Mouse (Mus musculus): ENCODE measurements at regions not wholly inside any gene's neighbourhood (a gene's known extent, or its start where the extent isn't known, plus 50 kb on each side); places are given as distances from the start of the nearest gene placed in this dataset.
"Not testable (repeated sequence)": the region's sequence is repeated elsewhere in the genome, so short reads cannot be mapped to it uniquely, and the experiment has no call there.

DNA sequence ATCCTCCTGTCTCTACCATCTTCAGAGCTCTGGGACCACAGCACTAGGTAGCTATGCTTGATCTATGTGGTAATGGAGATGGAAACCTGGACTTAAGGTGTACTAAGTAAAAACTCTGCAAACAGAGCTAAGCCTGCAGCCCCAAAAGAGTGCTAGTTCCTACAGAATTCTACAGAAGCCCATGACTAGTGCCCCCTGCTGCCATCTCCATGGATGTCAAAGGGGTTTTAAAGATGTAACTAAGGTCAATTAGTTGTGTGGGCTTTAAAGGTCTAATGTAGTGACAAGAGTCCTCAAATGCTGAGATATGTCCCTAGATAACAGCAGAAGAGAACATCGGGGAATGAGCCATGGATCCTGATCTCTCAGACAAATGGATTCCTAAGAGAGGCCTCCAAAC is 212.1 kb downstream of the Trib2 start:
- ATAC-seq (replicated peaks in 1 of 2; ENCODE audit: insufficient read depth in 1 of 2, low FRiP score in 2 of 2, low TSS enrichment in 1 of 2, low read depth in 1 of 2, poor library complexity in 2 of 2, severe bottlenecking in 2 of 2) = no peak

DNA sequence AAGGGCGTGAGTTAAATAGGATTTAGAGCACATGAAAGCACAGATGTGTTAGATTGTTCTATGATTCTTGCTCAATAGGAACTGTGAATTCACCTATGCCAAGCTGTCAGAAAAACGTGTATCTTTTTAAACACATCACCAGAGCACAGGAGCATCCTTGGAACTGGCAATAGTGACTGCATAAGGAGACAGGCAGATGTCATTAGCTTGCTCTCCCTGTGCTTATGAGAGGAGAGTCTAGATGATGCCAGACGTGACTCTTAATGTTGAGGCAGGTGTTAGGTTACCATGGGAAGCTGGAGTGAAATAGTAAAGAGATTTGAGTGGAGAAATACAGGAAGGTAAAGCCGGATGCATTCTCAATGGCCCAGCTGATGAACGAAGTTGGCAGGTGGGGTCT is 212.8 kb downstream of the Trib2 start:
- no peak for ATAC-seq (replicated peaks in 1 of 2; ENCODE audit: insufficient read depth in 1 of 2, low FRiP score in 2 of 2, low TSS enrichment in 1 of 2, low read depth in 1 of 2, poor library complexity in 2 of 2, severe bottlenecking in 2 of 2)

DNA sequence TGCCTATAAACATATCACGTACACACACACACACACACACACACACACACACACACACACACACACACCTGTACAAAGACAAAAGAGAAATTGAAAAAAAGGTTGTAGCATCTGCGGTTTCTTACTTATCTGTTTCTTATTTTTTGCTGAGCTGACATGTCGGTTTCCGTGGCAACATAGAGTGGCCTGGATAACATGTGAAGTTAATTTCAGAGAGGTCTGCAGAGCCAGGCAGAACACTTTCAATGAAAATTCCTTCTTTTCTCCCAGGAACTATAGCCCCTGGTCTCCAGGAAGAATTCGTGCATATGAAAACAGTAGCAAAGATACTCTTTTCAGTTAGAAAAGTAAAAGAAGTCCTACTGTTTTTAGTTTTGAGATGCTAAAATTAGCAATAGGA is 213.4 kb downstream of the Trib2 start:
- ATAC-seq (replicated peaks in 1 of 2; ENCODE audit: insufficient read depth in 1 of 2, low FRiP score in 2 of 2, low TSS enrichment in 1 of 2, low read depth in 1 of 2, poor library complexity in 2 of 2, severe bottlenecking in 2 of 2) = no peak

DNA sequence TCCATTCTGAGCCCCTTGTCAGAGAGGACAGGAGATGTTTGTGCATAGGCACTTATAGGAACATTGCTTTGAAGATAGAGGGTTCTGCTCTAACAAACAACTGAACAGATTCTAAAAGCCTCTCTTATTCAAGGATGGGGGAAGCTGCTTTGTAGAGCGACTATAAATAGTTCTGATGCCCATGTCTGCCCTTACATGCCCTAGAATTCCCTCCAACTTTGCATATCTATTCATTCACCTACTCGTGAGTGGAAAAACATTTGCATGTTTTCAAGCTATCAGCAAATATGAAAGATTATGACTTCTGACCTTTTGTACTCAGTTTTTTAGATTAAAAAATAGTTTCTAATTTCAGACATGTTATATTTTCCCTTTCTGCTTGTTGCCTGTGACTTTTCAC is 222.0 kb downstream of the Trib2 start:
- ATAC-seq (replicated peaks in 1 of 2; ENCODE audit: insufficient read depth in 1 of 2, low FRiP score in 2 of 2, low TSS enrichment in 1 of 2, low read depth in 1 of 2, poor library complexity in 2 of 2, severe bottlenecking in 2 of 2) = no peak

DNA sequence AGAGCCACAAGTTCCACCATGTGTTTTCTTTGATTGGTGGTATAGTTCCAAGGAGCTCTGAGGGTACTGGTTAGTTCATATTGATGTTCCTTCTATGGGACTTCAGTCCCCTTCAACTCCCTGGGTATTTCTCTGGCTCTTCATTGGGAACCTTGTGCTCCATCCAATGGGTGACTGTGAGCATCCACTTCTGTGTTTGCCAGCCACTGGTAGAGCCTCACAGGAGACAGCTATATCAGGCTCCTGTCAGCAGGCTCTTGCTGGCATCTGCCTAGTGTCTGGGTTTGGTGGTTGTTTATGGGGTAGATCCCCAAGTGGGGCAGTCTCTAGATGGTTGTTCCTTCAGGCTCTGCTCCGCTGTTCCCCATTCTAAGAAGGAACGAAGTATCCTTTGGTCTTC is 228.9 kb downstream of the Trib2 start:
- not testable (repeated sequence) for ATAC-seq (replicated peaks in 1 of 2; ENCODE audit: insufficient read depth in 1 of 2, low FRiP score in 2 of 2, low TSS enrichment in 1 of 2, low read depth in 1 of 2, poor library complexity in 2 of 2, severe bottlenecking in 2 of 2)

DNA sequence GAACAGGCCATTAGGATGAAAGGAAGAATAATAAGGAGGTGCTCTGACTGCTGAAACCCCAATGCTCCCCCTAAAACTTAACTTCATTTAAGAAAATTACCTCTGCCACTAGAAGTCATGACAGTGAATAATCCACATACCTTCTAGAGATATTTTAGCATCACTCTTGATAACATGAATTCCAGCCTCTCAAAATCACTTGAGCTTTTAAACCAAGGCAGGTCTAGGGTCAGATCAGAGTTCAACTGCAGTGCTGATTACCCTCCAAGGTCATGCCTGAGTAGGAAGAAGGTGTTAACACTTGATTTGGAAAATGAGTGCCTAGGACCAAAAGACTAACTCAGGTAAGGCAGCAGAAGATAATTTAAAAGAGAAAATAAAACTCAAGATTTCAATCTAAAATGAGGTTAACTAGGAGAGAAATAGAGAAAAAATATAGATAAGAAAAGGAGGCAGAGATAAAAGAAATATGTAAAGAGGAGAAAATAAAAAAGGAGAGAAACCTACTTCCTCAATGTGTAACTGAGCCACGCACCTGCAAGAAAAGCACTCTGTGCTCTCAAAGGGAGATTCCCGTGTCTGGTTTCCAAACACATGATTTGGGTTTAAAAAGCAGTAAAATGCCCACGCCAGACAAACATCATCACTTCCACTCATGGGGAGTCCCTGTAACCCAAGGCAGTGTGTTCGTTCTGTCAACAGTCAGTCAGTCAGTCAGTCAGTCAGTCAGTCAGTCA is 229.8 kb downstream of the Trib2 start:
- no peak for ATAC-seq (replicated peaks in 1 of 2; ENCODE audit: insufficient read depth in 1 of 2, low FRiP score in 2 of 2, low TSS enrichment in 1 of 2, low read depth in 1 of 2, poor library complexity in 2 of 2, severe bottlenecking in 2 of 2)

DNA sequence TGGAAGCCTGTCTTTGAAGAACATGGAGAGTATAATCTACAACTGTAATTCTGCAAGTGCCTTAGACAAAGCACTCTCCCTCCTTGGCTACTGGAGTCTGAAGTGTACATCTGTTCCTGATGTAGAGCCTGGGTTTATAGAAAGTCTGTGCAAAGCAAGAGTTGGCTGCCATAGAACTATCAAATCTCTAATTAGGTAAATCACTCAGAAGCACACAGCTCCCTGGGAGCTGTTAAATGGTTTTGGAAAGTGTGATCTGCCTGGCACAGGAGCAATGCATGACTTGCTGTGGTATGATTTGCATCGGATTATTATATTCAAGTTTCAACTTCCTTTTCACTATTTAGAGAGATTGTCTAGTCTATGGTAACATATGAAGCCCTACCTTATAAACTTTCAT is 230.9 kb downstream of the Trib2 start:
- no peak for ATAC-seq (replicated peaks in 1 of 2; ENCODE audit: insufficient read depth in 1 of 2, low FRiP score in 2 of 2, low TSS enrichment in 1 of 2, low read depth in 1 of 2, poor library complexity in 2 of 2, severe bottlenecking in 2 of 2)

DNA sequence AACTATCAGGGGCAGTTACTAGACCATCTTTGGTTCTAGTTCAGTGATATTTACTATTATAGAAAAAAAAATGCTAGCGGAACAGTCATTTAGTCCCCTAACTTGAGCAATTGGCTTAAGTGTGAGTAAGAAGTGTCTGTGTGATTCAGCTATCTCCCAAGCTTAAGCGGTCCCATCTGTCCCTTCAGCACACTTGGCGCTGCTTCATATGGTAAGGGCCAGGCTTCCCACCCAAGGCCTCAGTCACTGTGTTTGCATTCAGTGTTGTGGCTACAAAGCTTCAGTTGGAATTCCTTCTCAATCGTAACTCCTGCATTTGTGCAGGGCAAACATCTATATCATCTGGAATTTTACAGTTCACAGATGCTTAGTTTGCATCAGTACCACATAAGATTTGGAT is 232.0 kb downstream of the Trib2 start:
- no peak for ATAC-seq (replicated peaks in 1 of 2; ENCODE audit: insufficient read depth in 1 of 2, low FRiP score in 2 of 2, low TSS enrichment in 1 of 2, low read depth in 1 of 2, poor library complexity in 2 of 2, severe bottlenecking in 2 of 2)

DNA sequence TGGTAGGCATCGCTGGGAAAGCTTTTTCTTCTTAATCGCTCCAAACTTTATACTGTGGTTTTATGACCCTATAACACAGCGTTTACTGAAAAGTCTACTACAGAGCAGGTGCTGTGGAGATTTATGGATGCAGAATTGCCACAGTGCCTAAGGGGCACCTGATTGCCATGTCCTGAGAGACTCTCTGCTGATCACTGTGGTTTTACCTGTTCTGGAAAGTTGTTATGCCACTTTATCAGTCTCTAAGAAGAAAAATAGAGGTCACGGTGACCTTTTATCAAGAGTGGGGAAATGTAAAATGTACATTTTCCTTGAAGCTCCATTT is 250.0 kb downstream of the Trib2 start:
- no peak for ATAC-seq (replicated peaks in 1 of 2; ENCODE audit: insufficient read depth in 1 of 2, low FRiP score in 2 of 2, low TSS enrichment in 1 of 2, low read depth in 1 of 2, poor library complexity in 2 of 2, severe bottlenecking in 2 of 2)

DNA sequence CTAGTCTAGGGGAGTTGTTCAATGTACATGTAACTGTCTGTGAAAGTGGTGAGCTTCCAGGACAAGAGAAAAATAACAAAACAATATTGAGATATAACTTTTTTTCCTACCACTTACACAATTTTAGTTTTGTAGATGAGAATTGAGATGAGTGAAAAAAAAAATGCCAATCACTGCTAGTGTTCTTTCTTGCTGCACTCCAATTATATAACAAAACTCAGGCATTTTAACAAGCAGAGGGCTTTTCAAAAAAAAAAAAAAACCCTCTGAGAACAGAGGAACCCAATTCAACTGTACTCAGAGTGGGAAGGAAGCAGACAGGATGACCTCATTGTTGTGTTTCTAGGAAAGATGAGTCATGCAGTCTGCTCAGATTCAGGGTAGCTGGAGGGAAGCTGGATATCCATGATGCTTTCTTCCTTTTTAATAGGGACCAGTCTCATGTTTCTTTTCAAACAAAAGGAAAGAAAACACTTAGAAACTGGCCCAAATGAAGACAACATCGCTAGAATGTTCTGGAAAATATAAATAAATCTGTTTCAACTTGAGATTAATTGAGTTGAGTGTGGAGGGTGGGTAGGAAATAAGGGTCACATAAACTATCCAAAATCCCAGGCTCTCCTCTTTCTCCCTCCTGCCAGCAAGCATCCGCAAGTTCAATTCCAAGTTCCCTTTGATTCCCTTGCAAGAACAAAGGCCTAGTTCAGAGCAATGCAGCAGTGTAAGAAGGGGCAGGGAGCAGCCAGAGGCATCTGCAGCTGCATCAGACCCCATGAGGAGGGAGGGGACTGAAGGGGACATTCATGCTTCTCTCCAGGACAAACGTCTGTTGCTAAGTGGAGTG is 250.6 kb downstream of the Trib2 start:
- ATAC-seq (replicated peaks in 1 of 2; ENCODE audit: insufficient read depth in 1 of 2, low FRiP score in 2 of 2, low TSS enrichment in 1 of 2, low read depth in 1 of 2, poor library complexity in 2 of 2, severe bottlenecking in 2 of 2) = peak in 1 of 2 experiments; percentile 59; a peak in 1 of 4 replicates

DNA sequence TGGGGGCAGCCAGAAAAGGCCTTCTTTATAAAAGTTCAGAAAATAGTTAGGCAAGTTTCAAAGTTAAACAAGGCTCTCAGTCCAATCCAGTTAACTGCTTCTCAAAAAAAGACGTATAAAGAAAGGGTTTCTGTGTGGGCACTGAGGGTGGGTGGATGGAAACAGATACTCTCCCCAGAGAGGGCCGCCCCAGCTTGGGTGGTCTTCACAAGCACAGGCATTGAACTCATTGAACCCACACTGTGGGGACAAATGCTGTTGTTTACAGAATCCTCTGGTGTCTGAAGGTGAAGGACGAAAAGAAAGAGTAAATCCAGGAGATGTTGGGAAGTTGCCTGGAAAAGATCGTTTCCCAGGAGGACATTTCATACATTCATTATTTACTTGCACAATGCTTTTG is 253.9 kb downstream of the Trib2 start:
- ATAC-seq (replicated peaks in 1 of 2; ENCODE audit: insufficient read depth in 1 of 2, low FRiP score in 2 of 2, low TSS enrichment in 1 of 2, low read depth in 1 of 2, poor library complexity in 2 of 2, severe bottlenecking in 2 of 2) = no peak

DNA sequence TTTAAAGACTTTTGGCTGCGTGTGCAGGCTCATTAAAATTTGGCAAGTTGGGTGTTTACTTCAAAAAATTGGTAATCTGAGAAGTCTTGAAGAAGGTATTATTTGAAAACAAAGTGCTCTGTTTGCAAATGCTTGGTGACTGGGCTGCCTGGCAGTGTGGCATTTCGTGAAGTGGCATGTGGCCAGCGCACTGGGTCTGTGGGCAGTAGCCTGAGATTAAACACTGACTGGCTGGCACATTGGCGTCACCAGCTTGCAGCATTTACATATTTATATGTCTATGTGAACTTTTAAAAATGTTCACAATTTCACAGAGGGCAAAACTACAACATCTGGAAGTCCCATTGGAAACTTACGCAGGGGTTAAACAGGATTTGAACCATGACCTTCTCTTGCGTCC is 261.3 kb downstream of the Trib2 start:
- no peak for ATAC-seq (replicated peaks in 1 of 2; ENCODE audit: insufficient read depth in 1 of 2, low FRiP score in 2 of 2, low TSS enrichment in 1 of 2, low read depth in 1 of 2, poor library complexity in 2 of 2, severe bottlenecking in 2 of 2)

DNA sequence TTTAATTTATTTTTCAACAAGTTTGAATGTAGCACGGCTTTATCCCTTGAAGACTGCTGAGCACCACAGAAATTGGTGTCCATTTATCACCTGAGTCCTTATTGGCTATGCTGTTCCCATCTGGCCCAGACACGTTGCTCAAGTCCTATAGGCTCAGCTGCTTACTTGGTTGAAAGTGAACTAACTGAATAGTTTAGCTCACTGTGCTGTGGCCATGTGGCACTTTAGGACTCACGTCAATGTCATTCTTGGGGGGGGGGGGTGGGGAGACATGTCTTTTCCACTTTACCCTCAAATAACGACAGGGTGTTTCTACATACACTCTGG is 263.1 kb downstream of the Trib2 start:
- no peak for ATAC-seq (replicated peaks in 1 of 2; ENCODE audit: insufficient read depth in 1 of 2, low FRiP score in 2 of 2, low TSS enrichment in 1 of 2, low read depth in 1 of 2, poor library complexity in 2 of 2, severe bottlenecking in 2 of 2)

DNA sequence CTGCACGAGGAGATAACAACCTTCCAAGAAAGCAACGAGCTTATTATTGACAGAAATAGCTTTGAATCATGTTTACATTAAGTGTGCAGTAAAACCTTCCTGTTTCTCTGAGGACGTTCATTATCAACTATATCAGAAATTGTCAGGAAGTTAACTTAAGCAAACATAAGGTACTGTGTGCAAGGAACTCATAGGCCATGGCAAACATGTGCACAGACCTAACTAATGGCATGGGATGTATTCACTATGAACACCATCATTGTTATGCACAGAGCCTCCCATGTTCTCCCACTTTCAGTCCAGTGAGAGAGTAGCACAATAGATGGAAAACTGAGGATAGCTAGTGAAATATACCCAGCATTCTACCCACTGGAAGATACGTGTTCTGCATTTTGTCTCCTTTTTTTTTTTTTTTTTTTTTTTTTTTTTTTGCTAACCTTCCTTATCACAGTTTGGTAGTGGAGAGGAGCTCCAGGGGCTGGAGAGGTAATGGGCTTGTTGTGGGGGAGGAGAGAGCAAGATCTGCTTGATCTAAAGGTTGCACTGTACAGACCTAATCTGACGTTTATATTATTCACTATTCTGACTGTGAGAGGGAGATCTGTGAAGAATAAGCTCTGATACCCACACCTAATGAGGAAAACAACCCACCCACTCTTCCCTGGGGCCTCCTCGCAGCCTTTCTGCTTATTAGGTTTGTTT is 263.6 kb downstream of the Trib2 start:
- no peak for ATAC-seq (replicated peaks in 1 of 2; ENCODE audit: insufficient read depth in 1 of 2, low FRiP score in 2 of 2, low TSS enrichment in 1 of 2, low read depth in 1 of 2, poor library complexity in 2 of 2, severe bottlenecking in 2 of 2)

DNA sequence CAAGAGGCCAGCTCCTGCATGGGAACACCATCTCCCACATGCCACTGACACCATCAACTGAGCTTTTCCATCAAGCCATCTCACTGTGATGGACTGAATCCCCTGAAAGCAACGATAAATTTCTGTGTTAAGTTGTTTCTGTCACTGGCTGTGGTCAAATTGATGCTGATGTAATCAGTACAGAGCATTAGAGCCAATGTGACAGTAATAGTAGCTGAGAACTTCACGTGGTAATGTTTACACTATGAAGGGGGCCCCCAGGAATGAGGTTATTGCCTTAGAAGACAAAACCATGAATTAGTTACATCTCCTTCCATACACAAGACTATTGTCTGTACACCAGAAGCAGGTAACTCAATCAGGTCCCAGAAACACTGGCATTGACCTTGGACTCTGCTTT is 264.5 kb downstream of the Trib2 start:
- ATAC-seq (replicated peaks in 1 of 2; ENCODE audit: insufficient read depth in 1 of 2, low FRiP score in 2 of 2, low TSS enrichment in 1 of 2, low read depth in 1 of 2, poor library complexity in 2 of 2, severe bottlenecking in 2 of 2) = no peak

DNA sequence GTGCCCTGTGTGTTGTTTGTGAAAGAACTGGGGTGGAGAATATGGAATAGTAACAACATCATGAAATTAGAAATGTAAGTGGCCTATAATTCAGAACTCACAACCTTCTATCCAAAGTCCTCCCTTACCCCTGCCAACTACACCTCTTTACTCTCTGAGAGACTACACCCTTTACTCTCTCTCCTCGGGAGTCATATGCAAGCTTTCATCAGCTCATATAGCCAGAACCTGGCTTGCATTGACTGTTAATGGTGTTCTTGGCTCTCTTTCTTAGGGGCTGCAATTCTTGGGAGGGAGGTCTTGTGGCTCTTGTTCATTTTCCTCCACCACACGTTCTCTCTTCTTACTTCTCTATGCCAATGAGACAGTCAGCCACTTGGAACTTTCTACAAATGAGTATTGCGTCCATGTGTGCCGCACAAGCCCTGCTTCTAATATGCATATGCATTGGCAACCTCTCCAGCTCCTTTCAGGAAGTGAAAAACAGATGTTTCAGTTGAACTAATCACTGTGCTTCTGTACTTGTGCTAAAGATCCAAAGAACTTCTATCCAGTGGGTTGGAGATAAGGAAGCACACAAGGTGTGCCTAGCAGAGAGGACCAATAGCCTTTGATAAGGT is 265.3 kb downstream of the Trib2 start:
- no peak for ATAC-seq (replicated peaks in 1 of 2; ENCODE audit: insufficient read depth in 1 of 2, low FRiP score in 2 of 2, low TSS enrichment in 1 of 2, low read depth in 1 of 2, poor library complexity in 2 of 2, severe bottlenecking in 2 of 2)

DNA sequence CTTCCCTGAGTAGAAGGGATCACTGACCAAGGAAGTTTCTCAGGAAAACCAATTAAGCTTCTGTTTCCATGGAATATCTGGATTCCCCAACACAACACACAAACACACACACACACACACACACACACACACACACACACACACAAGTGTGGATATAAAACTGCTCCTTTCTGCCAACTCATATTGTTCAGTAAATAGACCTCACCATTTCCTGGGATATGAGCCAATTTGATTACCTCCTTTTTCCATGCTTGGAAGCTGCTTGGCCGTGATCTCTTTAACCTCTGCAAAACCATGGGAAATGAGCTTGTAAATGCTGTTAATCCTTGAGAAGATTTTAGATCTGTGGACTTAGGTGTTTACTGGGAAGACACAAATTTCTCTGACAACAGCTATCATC is 272.4 kb downstream of the Trib2 start:
- ATAC-seq (replicated peaks in 1 of 2; ENCODE audit: insufficient read depth in 1 of 2, low FRiP score in 2 of 2, low TSS enrichment in 1 of 2, low read depth in 1 of 2, poor library complexity in 2 of 2, severe bottlenecking in 2 of 2) = no peak

DNA sequence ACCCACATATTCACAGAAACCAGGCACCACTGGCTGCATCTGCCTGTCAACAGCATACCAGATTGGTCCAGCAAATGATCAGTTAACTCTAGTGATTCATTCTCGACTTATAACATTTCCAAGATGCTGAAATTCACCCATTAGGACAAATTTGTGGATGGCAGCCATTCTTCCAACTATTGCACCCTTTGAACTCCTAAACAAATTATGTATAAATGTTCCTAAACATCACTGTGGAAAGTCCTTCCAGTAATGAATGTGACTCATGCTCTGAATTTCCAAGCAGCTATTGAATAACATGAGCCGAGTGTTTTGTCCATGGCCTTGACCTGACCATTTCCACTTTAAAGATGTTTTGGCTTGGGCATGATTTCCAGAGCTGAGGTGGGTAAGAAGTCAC is 274.2 kb downstream of the Trib2 start:
- ATAC-seq (replicated peaks in 1 of 2; ENCODE audit: insufficient read depth in 1 of 2, low FRiP score in 2 of 2, low TSS enrichment in 1 of 2, low read depth in 1 of 2, poor library complexity in 2 of 2, severe bottlenecking in 2 of 2) = no peak

Data from hematopoietic stem cell, adult 5-6 weeks (primary cell).